Mouse (Mus musculus): ENCODE measurements at regions not wholly inside any gene's neighbourhood (a gene's known extent, or its start where the extent isn't known, plus 50 kb on each side); places are given as distances from the start of the nearest gene placed in this dataset.

DNA sequence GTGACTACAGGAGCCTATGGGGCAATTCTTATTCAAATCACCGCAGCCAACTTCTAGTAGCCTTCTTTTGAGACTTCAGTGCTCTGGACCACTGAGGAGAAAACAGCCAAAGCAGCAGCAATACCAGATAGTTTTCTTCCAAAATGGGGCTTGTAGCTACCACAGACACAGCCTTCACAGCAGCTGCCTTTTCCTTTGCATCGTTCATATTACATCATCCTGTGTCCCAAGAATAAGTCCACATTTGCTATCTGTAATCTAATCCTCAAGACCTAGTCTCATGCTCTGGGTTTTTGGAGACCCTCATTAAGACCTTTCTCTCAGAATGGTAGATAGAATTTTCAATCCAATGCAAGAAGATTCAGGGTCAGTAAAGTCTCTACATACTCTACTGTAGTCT lies 258.2 kb upstream of the Rbms1 start:
- TF ChIP-seq POLR2A (IDR thresholded peaks at IDR 0.05; ENCODE audit: insufficient read length, low read depth) = no peak
- peak in 1 of 3 experiments; percentile 25 for TF ChIP-seq MYOG (IDR thresholded peaks at IDR 0.05; ENCODE audit: control insufficient read depth in 1 of 3, insufficient read depth in 1 of 3, insufficient read length in 2 of 3, low read depth in 2 of 3)
- TF ChIP-seq TCF3 (IDR thresholded peaks at IDR 0.05; ENCODE audit: insufficient read length, low read depth) = no peak
- no peak for TF ChIP-seq TCF12 (IDR thresholded peaks at IDR 0.05; ENCODE audit: insufficient read depth, poor library complexity, severe bottlenecking)
- TF ChIP-seq MAX (IDR thresholded peaks at IDR 0.05; ENCODE audit: low read depth) = no peak
- TF ChIP-seq MYOD1 (IDR thresholded peaks at IDR 0.05; ENCODE audit: control insufficient read depth in 1 of 3, insufficient read length in 2 of 3, low read depth in 2 of 3) = peak in 2 of 3 experiments; percentile 57 to 62
- no peak for TF ChIP-seq USF1 (IDR thresholded peaks at IDR 0.05; ENCODE audit: low read depth)
- no peak for TF ChIP-seq SRF (IDR thresholded peaks at IDR 0.05; ENCODE audit: control insufficient read depth, insufficient read length, low read depth)
- TF ChIP-seq POLR2AphosphoS2 (IDR thresholded peaks at IDR 0.05; ENCODE audit: insufficient read length, low read depth) = no peak
- TF ChIP-seq CEBPB (IDR thresholded peaks at IDR 0.05; ENCODE audit: insufficient read depth, poor library complexity, severe bottlenecking) = peak; percentile 80; the same call in 1 of the 2 replicates
- TF ChIP-seq REST (IDR thresholded peaks at IDR 0.05; ENCODE audit: insufficient read depth, insufficient read length) = no peak
- no peak for TF ChIP-seq E2F4 (IDR thresholded peaks at IDR 0.05; ENCODE audit: insufficient read depth)
